Mouse (Mus musculus) adrenal gland, adult 8-10 months (tissue): ENCODE results near the gene Cby3. TPM values are rescaled to one million over a fixed set of nuclear protein-coding genes. Genes with fewer than 3 reads are reported as not detected.

Source experiments
- DNase-seq: peaks from one replicate; pipeline ENCODE4 v3.0.0; 2022
- microRNA-seq, 2 experiments: library from miRNA; unstranded; fragments of <30 nt; microRNA quantifications; one replicate each; pipeline ENCODE4 v1.2.0; 2022
- total RNA-seq, 4 experiments: library from RNA; stranded (reverse); gene quantifications; 2 replicates each; pipeline ENCODE4 v1.2.4; 2022

Gene Cby3
- total RNA-seq, 4 experiments from 2014 or later: not detected

- DNase-seq: no peak
Observed at GRCm38 (mm10) chr11:50389616-50390015, 35.4 kb downstream of the Cby3 start.

- no peak for DNase-seq
Observed at GRCm38 (mm10) chr11:50391272-50391960, 37.2 kb downstream of the Cby3 start.

GRCm38 (mm10) chr11:50393306-50393705, 39.0 kb downstream of the Cby3 start:
- DNase-seq: no peak

GRCm38 (mm10) chr11:50394731-50395130, 40.5 kb downstream of the Cby3 start:
- DNase-seq: no peak

GRCm38 (mm10) chr11:50396766-50397307, 42.6 kb downstream of the Cby3 start:
- DNase-seq: no peak

GRCm38 (mm10) chr11:50397316-50397715, 43.1 kb downstream of the Cby3 start:
- no peak for DNase-seq

DNA sequence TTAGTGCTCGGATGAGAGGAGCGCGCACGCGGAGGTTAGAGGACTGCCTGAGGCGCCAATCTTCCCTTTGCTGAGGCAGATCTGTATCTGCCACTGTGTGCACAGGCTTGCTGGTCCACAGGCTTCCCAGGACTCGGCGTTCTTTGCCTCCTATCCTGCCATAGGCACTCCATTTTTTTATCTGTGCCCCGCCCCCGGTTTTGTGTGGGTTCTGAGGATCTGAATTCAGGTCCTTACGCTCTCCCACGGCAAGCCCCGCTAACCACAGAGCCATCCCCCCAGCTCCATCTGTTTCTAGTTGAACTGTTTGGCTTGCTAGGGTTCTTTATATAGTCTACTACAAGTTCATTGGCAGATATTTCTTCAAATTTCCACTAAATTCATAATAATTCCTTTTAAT, 44.5 kb downstream of the Cby3 start:
- DNase-seq: no peak

GRCm38 (mm10) chr11:50402481-50402880, 48.2 kb downstream of the Cby3 start:
- DNase-seq: no peak

GRCm38 (mm10) chr11:50403367-50404014, 49.2 kb downstream of the Cby3 start:
- peak; percentile 68 for DNase-seq

- no peak for DNase-seq
Observed at GRCm38 (mm10) chr11:50407235-50407634, 53.0 kb downstream of the Cby3 start.

Small RNAs within 50 kb of the gene (microRNA-seq; reads per million reads assigned to microRNA genes)
- 0 reads per million in 2 experiments for gene Mir804

Other genes starting within 250 kb of the Cby3 start
- 100 to 1,000 TPM; 154 to 260 (median 207) TPM for gene Tbc1d9b, start 223.1 kb upstream of the Cby3 start, total RNA-seq
- 10 to 100 TPM in 3 of 4 experiments, 1 to 10 TPM in 1; 9.1 to 17.0 (median 14.6) TPM for gene Mrnip, start 180.0 kb upstream of the Cby3 start, total RNA-seq
- 1,000 to 10,000 TPM in 1 of 4 experiments, 100 to 1,000 TPM in 3; 798 to 1,098 (median 876) TPM for gene Sqstm1, start 143.6 kb upstream of the Cby3 start, total RNA-seq
- 100 to 1,000 TPM; 130 to 232 (median 157) TPM for gene Mgat4b, start 143.6 kb upstream of the Cby3 start, total RNA-seq
- gene Ltc4s, start 115.8 kb upstream of the Cby3 start, total RNA-seq: 10 to 100 TPM in 3 of 4 experiments, 1 to 10 TPM in 1; 8.3 to 28.7 (median 11.8) TPM
- 10 to 100 TPM; 21.2 to 24.5 (median 23.9) TPM for gene Maml1, start 62.2 kb upstream of the Cby3 start, total RNA-seq
- 100 to 1,000 TPM; 459 to 558 (median 506) TPM for gene Canx, start 28.8 kb upstream of the Cby3 start, total RNA-seq
- 100 to 1,000 TPM; 165 to 402 (median 286) TPM for gene Hnrnph1, start 22.5 kb downstream of the Cby3 start, total RNA-seq
- 10 to 100 TPM; 41.9 to 56.9 (median 49.4) TPM for gene Rufy1, start 76.7 kb downstream of the Cby3 start, total RNA-seq
- 1 to 10 TPM; 4.2 to 9.7 (median 5.4) TPM for gene Adamts2, start 247.6 kb downstream of the Cby3 start, total RNA-seq